Mouse (Mus musculus) right cerebral cortex, postnatal 36 days (tissue): ENCODE data around the gene Cry2.

Source experiments
- DNase-seq, 2 experiments: peaks; one replicate each; pipeline ENCODE4 v3.0.0; 2022; ENCODE audit warnings: low spot score in 2 of 2, mixed read lengths in 1 of 2

Cry2 gene

DNA sequence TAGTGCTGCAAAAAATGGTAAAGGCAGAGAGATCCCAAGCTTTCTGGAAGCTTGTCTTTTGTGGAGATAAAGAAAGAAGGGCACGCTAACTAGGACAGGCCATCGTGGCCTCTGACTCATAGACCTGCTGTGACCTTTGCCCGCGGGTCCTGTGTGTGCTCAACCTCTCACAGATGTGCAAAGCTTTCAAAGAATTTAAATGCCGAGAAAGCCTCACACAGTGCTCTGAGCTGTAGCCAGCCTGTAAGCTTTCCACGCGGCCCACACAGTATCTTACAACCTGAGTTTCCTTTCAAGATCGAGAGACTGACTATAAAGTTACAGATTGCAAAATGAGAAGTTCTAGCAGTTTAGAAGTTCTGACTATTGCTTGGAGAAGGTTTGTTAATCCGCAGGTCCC is 12.0 kb upstream of the Cry2 start:
- no peak for DNase-seq

DNA sequence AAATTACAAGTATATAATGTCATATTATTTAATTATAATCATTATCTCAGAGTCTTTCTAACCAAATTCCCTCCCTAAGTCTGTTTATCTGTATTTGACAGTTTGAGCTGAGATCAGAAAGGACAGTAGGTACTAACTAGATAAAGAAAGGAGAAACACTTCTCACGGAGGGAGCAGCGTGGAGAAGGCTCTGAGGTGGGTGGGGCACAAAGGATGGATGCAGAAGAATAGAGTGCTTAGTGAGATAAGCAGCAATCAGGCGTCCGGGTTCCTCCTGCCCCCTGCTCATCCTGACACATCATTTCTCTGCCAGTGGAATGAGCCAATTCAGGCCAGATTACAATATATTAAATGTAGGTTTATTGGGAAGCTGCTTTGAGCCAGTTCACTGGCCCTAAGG is 10.5 kb upstream of the Cry2 start:
- DNase-seq, result no peak

DNA sequence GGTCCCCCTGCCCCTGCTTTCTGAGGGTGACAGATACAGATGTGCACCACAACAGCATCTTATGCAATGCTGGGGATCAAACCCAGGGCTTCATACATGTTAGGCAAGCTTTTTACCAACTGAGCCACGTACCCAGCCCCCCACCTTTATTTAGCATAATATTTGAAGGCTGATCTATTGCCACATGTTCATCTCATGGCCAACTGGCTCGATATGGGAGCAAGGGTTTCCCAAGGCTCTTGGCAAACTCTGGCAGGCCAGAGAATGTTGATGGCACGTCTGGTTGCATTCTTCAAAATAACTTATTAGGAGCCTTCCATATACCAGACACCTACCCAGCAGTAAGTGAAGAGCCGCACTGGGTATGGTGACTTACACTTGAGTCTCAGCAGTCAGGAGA is 9.5 kb upstream of the Cry2 start:
- DNase-seq, result no peak

DNA sequence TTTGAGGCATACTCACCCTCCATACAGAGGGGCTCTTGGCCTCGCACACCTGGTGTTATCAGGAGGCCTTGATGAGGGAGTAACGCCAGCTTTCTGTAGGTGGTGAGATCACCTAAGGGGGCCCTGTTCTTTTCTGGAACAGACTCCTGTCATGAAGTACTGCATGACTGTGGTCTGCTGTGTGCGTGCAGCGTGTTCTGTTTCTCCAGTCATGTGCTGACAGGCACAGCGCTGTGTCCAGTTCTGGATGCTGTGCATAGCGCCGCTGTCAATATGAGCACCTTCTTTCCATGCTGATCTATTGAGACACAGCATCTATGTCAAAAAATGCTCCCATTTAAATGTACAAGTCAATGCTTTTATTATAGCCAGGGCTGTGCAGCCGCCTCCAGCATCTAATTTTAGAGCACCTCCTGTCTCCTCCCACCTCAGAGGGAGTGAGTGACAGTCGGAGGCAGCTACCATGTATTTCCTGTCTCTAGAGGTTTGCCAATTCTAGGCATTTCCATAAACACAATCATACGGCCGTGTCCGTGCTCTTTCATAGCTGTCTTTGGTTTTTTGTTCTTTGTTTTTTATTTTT is 8.7 kb upstream of the Cry2 start:
- DNase-seq, result peak; percentile 57 to 79

DNA sequence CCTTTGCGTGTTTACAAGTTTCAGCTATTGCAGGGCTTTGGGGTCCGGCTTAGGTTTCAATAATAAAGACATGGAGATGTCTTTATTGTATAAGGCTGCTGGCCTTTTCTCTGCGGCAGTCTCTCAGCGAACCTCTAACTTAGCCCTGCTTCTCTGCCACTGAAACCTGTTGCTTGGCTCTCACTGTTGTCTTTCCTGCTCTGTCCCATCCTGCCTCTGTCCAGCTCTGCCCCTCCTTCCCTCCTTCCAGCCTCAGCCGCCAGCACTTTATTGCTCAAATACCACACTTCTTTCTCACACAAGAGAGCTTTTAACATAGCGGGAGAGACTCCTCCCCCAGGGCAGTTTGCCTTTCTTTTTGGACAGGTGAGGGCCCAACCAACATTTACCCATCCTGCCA is 6.6 kb upstream of the Cry2 start:
- no peak for DNase-seq

DNA sequence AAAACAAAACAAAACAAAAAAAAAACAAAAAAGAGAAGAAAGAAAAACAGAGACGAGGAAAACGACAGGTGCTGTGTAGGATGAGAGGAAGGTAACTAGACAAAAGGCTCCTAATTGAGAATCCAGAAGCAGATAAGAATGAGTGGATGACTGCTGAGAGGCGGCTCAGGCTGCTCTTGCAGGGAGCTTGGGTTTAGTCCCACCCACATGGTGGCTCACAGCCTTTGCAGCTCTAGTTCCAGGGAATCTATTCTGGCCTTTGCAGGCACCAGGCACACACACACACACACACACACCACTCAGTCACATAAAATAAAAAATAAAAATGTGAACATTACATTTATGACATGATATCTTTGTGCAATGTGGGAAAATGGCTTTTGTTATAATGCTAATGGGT is 4.7 kb upstream of the Cry2 start:
- no peak for DNase-seq

DNA sequence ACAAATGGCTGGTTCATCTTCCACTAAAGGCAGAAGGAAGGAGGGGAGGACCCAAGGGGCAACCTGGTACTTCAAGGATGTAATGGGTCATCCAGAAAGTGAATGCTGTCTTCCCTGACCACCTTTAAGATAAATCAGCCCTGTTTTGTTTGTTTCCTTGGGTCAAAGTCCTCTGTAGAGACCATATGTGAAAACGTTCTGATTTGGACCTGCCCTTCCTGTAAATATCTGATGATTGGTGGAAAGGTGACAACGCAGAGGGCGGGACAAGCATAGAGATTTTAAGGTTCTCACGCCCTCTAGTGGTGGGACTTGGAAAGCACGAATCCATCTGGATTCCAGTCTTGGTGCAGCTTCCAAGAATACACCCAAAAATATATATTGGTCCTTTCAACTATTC is 4.0 kb upstream of the Cry2 start:
- peak; percentile 78 to 79 for DNase-seq

DNA sequence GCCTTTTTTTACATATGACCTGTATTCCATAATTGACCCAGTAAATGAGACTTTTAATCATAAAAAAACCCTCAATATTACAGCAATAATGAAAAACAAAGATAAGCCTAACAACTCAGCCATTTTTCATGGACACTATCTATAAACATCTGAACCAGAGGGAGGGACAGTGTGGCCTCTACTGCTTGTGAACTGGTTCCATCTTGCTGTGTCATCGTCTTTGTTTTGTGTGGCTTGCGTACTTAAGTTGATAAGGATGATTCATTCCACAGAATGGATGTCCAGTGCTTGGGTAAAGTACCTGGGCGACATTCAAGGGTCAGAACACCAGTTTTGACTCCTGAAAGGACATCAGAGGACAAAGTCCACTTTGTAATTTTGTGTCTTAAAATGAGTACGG is 3.5 kb upstream of the Cry2 start:
- no peak for DNase-seq

DNA sequence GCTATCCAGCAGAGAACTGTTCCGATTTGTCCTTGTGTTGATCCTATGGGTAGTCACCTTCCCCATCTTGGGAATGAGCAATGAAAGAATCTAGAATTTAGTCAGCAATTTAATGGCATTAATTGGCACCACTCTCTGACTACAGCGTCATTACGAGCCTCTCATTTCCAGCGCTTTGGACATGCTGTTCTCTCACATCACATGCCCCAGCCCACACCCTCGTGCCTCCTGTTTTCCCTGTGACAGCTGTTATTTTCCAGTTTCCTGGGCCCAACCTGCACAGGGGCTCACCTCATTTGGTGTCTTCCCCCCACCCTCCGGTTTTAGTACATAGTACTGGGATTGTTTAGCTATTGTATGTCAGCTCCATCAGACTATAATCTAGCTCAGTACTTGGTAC is 1.2 kb upstream of the Cry2 start:
- DNase-seq, result no peak

DNA sequence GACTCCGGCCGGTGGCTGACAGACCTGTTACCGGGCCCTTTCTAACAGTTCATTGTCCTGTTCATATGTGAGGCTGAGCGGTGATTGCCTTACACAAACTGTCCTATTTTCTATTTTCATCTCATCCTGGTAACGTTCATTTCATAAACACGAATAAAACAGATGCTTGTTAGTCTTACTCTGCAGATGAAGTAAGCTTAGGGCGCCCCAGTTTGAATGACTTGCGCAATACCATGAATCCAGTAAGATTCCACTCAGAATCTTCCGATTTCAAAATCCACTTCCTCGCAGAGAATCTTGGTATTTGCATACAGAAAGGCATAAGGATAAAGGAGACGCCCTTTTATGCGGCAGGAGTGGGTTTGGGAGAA is 517 bp upstream of the Cry2 start:
- DNase-seq, result no peak

DNA sequence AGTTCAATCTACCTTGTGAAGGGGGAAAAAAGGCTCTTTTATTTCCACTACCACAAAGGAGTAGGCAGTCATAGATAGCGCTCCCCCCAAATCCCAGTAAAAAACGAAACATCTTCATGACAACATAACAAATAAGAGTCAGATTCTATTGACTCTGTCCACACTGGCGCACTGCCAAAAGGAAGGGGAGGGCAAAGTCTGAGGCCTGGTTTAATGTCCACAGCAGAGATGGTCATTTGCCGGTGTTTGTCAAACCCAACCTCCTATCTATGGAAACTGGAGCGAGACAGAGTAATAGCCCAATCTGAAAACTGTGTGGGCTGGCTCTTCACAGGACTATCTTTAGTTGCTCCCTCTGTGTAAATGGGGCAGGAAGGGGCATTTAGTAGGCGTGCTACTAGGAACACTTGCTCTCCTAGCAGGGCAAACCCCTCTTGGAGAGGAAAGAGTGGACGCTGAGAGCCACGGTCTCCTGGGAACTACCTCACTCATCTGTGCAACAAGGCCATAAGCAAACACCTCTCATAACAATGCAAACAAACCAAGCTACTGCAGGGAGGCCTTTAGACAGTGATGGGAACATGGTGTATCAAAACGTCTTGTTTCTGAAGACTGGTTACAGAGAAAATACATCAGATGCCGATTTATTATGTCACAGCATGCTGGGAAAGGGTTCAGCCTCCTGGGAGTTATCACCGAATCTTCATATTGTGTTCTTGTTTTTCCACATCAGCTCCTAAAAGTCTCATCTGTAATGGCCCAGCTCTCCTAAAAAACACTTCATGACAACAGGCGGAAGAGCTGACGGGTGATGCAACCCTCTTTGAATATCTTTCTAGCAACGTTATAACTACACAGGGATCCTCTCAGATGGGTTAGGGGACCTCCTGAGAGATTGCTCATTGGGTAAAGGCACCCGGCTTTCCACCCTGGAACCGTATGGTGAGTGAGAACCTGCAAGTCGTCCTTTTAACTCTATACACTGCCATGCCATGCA is 1.2 kb downstream of the Cry2 start:
- no peak for DNase-seq

DNA sequence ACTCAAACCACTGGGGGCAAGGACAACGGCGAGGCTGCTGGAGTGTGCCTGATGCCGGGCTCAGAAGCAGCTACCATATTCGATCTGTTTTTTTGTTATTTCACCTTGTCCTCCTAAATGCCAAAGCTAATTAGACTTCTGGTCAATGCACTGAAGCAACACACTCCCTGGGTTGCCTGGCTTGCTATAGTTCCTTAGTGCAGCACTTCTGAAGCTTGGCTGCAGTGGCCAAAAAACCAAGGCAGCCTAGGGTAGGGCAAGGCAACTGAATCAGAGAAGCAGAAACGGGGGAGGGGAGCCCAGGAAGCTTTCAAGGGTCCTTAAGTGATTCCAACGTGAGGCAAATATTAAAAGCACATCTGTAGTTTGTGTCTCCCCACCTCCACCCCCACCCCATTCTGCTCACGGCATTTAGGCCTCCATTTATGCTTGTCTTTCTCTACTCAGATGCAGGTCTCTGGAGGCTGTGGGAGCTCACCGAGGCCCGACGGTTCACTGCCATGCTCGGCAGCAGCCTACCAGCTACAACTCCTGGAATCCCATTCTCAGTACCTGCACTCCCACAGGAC is 2.1 kb downstream of the Cry2 start:
- no peak for DNase-seq

DNA sequence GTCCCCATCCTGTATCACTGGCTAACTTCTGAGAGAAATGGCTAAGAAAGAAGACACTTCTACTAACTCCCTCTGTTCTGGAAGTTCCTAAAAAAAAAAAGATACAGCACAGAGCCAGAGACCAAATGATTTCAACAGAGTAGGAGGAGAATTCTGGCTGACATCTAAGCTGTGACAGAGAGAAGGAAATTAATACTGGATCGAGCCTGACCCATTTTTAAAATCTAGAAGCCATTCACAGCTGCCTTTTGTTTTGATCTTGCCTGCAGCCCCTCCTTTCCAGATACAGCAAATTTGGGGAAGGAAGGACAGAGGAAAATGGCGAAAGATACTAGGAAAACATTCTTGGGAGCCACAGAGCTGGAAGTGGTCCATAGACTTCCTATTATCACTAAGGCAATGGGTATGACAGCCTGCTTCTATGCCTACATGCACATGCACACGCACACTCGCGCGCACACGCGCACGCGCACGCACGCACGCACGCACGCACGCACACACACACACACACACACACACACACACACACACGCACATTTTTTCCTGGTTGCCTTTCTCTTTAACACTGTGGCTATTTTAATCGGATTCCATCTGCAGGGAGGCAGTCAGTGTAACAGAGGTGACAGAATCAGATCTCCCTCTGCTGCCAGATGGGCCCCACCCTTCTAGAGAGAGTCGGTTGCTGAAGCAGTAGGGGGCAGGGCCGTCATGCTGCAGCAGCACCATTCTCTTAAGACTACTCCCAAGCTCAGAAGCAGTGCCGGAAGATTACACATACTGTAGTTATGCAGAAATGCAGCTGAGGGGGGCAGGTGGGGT is 2.9 kb downstream of the Cry2 start:
- peak; percentile 63 to 80 for DNase-seq

DNA sequence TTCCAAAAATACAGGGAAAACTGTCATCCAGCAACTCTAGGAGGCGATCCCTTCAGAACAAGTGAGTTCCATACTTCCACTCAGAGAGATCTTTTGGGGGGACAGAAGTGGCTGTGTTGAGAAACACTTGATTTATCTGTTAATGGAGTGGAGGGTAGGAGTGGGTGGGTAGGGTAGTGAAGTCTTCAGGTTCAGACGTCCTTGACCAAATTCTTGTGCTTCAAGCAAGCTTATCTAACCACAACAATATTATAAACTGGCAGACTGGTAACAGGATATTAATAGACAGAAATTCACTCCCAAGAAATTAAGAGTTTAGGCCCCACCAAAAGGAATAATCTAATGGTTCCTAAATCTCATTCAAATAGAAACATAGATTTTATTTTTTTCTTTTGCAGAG is 3.8 kb downstream of the Cry2 start:
- DNase-seq, result no peak

DNA sequence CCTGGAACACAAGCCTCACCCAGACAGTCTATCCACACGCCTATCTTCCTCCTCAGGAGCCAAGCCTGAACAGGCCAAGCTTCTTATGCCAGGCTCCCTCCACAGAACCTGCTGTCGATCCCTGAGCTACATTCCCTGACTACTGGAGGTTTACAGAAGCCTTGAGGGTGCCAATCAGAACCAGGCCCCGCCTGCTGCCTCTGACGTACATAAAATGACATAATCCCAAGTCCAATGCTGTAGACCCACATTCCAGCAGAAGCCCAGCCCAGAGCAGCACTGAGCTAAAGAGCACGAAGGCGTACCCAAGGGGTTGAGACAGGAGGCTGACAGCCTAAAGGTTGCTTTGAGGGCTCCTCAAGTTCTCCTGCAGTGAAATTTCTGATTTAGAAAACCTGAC is 6.0 kb downstream of the Cry2 start:
- peak; percentile 76 to 87 for DNase-seq

DNA sequence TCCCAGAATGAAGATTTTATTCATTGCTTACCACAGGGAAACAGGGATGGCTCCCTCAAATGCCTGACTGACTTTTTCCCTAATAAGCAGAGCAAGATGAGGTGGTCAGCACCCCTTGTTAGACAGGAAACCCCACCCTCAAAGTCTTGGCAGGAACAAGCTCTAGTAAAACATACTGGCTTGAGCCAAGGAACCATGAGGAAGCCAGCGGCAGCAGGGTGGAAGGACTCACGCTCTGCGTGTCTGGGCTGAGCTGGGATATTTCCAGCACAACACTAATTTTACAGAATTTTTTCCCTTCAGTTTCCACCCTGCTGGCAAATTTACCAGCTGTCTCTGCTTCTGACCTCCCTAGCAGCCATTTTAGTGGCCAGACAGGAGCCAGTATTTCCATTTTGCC is 7.4 kb downstream of the Cry2 start:
- no peak for DNase-seq

DNA sequence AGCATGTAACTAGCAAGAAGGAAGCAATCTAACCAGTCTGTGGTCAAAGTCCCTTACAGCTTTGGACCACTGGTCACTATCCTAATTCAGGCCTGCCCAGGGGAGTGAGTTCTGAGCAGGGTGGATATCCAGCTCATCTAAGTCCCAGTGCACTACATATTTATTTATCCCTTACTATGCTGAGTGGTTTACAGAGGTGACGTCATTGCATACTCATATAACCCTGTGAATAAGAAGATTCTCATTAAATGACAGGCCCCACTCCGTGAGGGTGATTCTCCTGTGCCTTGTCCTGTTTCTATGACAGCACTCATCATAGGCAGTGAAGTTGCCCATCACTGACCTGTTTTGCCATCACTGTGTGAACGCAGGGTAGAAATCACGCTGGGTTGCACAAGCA is 8.5 kb downstream of the Cry2 start:
- DNase-seq, result no peak

DNA sequence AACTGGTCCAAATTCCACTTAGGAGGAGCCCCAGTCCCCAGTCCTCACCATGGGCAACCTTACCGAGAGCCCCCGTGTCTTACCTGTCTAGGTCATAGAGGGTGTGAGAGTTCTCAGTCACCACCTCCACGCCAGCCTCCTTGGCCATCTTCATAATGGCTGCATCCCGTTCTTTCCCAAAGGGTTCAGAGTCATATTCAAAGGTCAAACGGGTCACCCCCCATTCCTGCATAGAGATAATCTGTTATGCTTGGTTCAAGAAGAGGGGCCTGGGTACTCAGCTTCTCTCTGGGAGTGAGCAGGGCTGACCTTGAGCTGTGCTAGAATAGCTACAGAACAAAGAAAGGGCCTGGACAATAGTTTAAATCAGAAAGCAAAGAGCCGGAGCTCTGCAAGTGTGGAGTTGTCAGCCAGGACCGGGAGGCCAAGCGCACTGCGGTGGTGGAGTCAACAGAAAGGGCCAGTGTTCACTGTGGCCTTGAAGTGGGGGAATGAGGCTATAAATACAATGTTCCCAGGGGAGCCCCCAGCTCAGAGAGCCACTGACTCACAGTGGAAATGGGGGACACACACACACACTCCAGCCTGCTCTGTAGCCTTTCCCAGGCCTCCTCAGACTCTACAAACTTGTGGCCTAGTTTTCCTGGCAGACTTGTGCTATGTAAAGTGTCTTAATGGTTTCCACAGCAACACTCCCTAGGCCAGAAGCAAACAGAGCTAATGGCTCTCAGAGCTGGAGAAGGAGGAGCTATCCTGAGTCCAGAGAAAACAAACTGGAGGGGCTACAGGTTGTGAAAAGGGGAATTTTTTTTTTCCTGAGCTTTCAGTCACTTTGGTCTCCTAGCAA is 9.2 kb downstream of the Cry2 start:
- no peak for DNase-seq

DNA sequence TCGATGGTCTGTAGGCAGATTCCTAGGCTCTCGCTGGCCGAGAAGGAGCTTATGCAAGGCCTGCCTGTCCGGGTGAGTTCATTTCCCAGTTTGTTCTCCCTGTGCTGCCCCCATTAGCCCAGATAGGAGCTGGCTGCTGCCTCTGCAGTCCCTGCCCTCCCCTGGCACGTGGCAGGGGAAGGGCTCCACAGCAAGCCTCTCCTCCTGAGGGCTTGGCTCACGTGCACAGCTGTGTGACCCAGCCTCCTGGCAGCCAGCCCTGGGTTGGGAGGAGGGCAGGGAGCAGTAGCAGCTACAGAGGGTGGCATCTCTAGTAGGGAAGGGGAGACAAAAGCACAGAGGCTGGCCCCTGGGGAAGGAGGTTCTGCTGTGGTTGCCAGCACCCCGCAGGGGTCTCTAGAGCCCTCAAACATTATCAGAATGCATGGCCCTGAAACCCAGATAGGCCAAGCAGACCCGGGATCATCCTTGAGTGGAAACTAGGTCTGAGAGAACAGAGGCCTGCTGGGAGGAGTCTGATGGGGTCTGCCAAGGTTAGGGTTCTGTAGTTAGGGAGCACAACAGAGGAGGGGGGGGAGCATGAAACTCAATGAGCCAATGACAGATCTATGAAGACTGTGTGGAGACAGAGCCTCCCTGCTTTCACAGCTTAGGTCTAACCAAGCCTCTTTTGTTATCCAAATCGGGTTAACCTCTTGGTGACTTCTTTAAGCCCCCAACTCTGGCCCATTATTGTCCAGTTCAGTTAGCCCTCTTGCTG is 10.0 kb downstream of the Cry2 start:
- DNase-seq, result peak; percentile 79 to 84

DNA sequence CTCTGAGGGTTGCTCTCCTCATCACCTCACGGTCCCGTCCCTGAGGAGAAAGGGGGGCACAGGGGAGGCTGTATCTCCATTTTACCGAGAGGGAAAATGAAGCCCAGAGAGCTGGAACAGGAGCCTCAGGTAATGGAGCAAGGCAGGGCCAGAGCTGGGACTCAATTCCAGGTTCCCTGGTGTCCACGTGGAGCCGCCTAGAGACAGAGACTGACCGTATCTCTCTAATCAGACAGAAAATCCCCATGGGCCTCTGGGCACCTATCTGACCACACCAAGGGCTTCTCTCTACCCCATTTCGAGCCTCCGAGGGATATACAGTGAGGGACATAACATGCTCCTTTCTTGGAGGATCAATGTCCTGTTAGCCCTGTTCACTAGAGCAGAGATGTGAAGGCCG is 10.7 kb downstream of the Cry2 start:
- DNase-seq, result no peak
